8 mouse cellular contexts compared by ENCODE assay signal in genomic region chr6:120493374-120494181, GRCm38 (mm10). TPM values are rescaled to one million over a fixed set of nuclear protein-coding genes. Genes with fewer than 3 reads are reported as not detected.
DNase-seq lines count a peak whose midpoint lies in the region; ATAC-seq and TF ChIP-seq lines count a peak whose summit lies in the region.

Gene Tmem121b (minus strand): TSS chr6:120493807.

- peak within 1 kb of the TSS; percentile 74 for H3K4me3 ChIP-seq in heart, embryonic 13.5 days
- peak within 1 kb of the TSS; percentile 76 for H3K4me3 ChIP-seq in layer of hippocampus, adult 2 months
- peak within 1 kb of the TSS; percentile 56 for H3K4me3 ChIP-seq in liver, postnatal 0 days (ENCODE audit: low read depth, low read length)
- H3K4me3 ChIP-seq in olfactory bulb, adult 2 months (ENCODE audit: insufficient read depth, low read depth, low read length): peak within 1 kb of the TSS; percentile 89

- TF ChIP-seq POLR2A in olfactory bulb, adult 2 months (IDR thresholded peaks at IDR 0.05; ENCODE audit: insufficient read depth, low read depth, low read length): peak; percentile 68

- no peaks in the 10 kb centered on the region for H3K36me3 ChIP-seq in heart, embryonic 13.5 days
- no peaks in the 10 kb centered on the region for H3K36me3 ChIP-seq in liver, postnatal 0 days (replicated peaks; ENCODE audit: insufficient read depth, low read length)

- no peak for TF ChIP-seq CTCF in layer of hippocampus, adult 2 months (conservative IDR thresholded peaks at IDR 0.05)
- no peak for TF ChIP-seq CTCF in liver, postnatal 0 days (IDR thresholded peaks at IDR 0.05; ENCODE audit: low read depth)
- TF ChIP-seq CTCF in olfactory bulb, adult 2 months (IDR thresholded peaks at IDR 0.05; ENCODE audit: insufficient read depth, low read depth, low read length): no peak

- peaks cover 29% of the 10 kb centered on the region for H3K4me1 ChIP-seq in heart, embryonic 13.5 days
- H3K4me1 ChIP-seq in liver, postnatal 0 days (ENCODE audit: insufficient read depth): peaks cover 19% of the 10 kb centered on the region
- peaks cover 46% of the 10 kb centered on the region for H3K4me1 ChIP-seq in olfactory bulb, adult 2 months (ENCODE audit: control insufficient read depth, insufficient read depth, low read length)

- ATAC-seq in heart, embryonic 13.5 days (ENCODE audit: extremely low read depth, insufficient number of reproducible peaks, low FRiP score, low TSS enrichment): peak; percentile 24; the same call in 1 of the 2 replicates
- peak; percentile 31; the same call in 1 of the 2 replicates for ATAC-seq in liver, postnatal 0 days

- no peaks in the 10 kb centered on the region for H3K9me3 ChIP-seq in heart, embryonic 13.5 days
- no peaks in the 10 kb centered on the region for H3K9me3 ChIP-seq in liver, postnatal 0 days (ENCODE audit: low read length)

- under 1% methylated on average over 74 of the region's 84 CpGs for WGBS in heart, embryonic 13.5 days
- 1% methylated on average over 47 of the region's 84 CpGs for WGBS in liver, postnatal 0 days (ENCODE audit: insufficient replicate concordance)
- under 1% methylated on average over 78 of the region's 84 CpGs for WGBS in olfactory bulb, adult 2 months

- no peak for TF ChIP-seq EP300 in liver, postnatal 0 days (IDR thresholded peaks at IDR 0.05; ENCODE audit: low read depth)

- peak within 1 kb of the TSS; percentile 79 for H3K9ac ChIP-seq in heart, embryonic 13.5 days
- no peak within 1 kb of the TSS for H3K9ac ChIP-seq in liver, postnatal 0 days (replicated peaks)

- H3K27me3 ChIP-seq in heart, embryonic 13.5 days (replicated peaks): peaks cover 69% of the 10 kb centered on the region
- peaks cover 45% of the 10 kb centered on the region for H3K27me3 ChIP-seq in liver, postnatal 0 days (ENCODE audit: insufficient read depth, low read length)

- no peak within 1 kb of the TSS for H3K27ac ChIP-seq in heart, embryonic 13.5 days (replicated peaks)
- peak within 1 kb of the TSS; percentile 97 for H3K27ac ChIP-seq in layer of hippocampus, adult 2 months
- no peak within 1 kb of the TSS for H3K27ac ChIP-seq in liver, postnatal 0 days (ENCODE audit: low read depth)
- peak within 1 kb of the TSS; percentile 84 for H3K27ac ChIP-seq in olfactory bulb, adult 2 months (ENCODE audit: insufficient read depth, low read depth, low read length)

- H3K4me2 ChIP-seq in heart, embryonic 13.5 days: peak within 1 kb of the TSS; percentile 99
- peak within 1 kb of the TSS; percentile 82 for H3K4me2 ChIP-seq in liver, postnatal 0 days (ENCODE audit: low read depth, low read length)

- peak; percentile 64 to 69 for DNase-seq in urinary bladder, postnatal 4 days (ENCODE audit: low spot score in 2 of 2)
- no peak for DNase-seq in urinary bladder, adult 18-20 months (ENCODE audit: low spot score in 2 of 2)
- DNase-seq in embryo, embryonic 10 days (ENCODE audit: low spot score): peak; percentile 88
- DNase-seq in layer of hippocampus, adult 2 months (ENCODE audit: low spot score in 2 of 2): peak; percentile 94
- peak; percentile 39 for DNase-seq in liver, postnatal 0 days
- DNase-seq in natural killer cell, adult 2 months (ENCODE audit: low spot score in 2 of 2): no peak

RNA-seq across cellular contexts. Expression of gene Tmem121b, which starts in this region (rescaled TPM):
- polyA plus RNA-seq in heart, embryonic 13.5 days (2015; fragmentation: Nextera tagmentation; extraction: Ambion mirVana): 0.05 and 0.07 TPM in 2 replicates
- 10 to 100 TPM; 38.2 to 38.6 TPM for total RNA-seq in layer of hippocampus, adult 2 months (2021)
- not detected in 2 replicates for polyA plus RNA-seq in liver, postnatal 0 days (2015; fragmentation: Nextera tagmentation; extraction: Ambion mirVana)
- not detected in 2 replicates for polyA plus RNA-seq in olfactory bulb, adult 2 months (2012; ENCODE audit: insufficient read depth, insufficient read length, low replicate concordance, missing spikeins)

Comparison
In these comparisons a context has a peak if more than half of its experiments do, and no peak if none do; other contexts are left out.
1. DNase-seq: peak in urinary bladder, postnatal 4 days (2 of 2), embryo, embryonic 10 days (single experiment) and layer of hippocampus, adult 2 months (2 of 2); none in urinary bladder, adult 18-20 months (0 of 2) and natural killer cell, adult 2 months (0 of 2).
2. Peak in ATAC-seq, H3K4me3 ChIP-seq, H3K9ac ChIP-seq and H3K4me2 ChIP-seq in heart, embryonic 13.5 days; RNA of the gene not detected or under 1 TPM.
3. Peak in DNase-seq, ATAC-seq, H3K4me3 ChIP-seq and H3K4me2 ChIP-seq in liver, postnatal 0 days; RNA of the gene not detected or under 1 TPM.
4. H3K27ac ChIP-seq: peak in layer of hippocampus, adult 2 months (single experiment) and olfactory bulb, adult 2 months (single experiment); none in heart, embryonic 13.5 days (single experiment) and liver, postnatal 0 days (single experiment).
5. Peak in every context shown above with its lines, with median percentiles within 50 percentile points of each other: H3K4me3 ChIP-seq.